Comparison of ENCODE assay signal across 15 mouse cellular contexts in genomic region chr10:117040355-117040754, GRCm38 (mm10). TPM values are rescaled to one million over a fixed set of nuclear protein-coding genes. Genes with fewer than 3 reads are reported as not detected.
DNase-seq lines count a peak whose midpoint lies in the region; ATAC-seq and TF ChIP-seq lines count a peak whose summit lies in the region.
"Had no signal": no experiment of that assay in that cellular context is flagged by ENCODE, and none has a peak within 500 bp of the region (broad histone marks: within the 10 kb centered on the region; RNA-seq: fewer than 3 reads in every experiment).

No protein-coding gene starts in this region.

- WGBS in heart, adult 2 months = 68% methylated on average over 6 of the region's 6 CpGs
- WGBS in liver, postnatal 0 days (ENCODE audit: insufficient replicate concordance) = 66% methylated on average over 6 of the region's 6 CpGs
- 61% methylated on average over 6 of the region's 6 CpGs for WGBS in liver, embryonic 11.5 days

- TF ChIP-seq POLR2A in heart, adult 2 months (IDR thresholded peaks at IDR 0.05; ENCODE audit: insufficient read depth, low read depth, low read length) = no peak

- no peaks in the 10 kb centered on the region for H3K36me3 ChIP-seq in heart, adult 2 months (ENCODE audit: control insufficient read depth, insufficient read depth, low read length)
- no peaks in the 10 kb centered on the region for H3K36me3 ChIP-seq in liver, postnatal 0 days (replicated peaks; ENCODE audit: insufficient read depth, low read length)
- H3K36me3 ChIP-seq in liver, embryonic 11.5 days (ENCODE audit: control insufficient read depth, insufficient read depth, low read length) = no peaks in the 10 kb centered on the region
- no peaks in the 10 kb centered on the region for H3K36me3 ChIP-seq in E14TG2a.4 (ENCODE audit: insufficient read depth, low read length)
- H3K36me3 ChIP-seq: embryonic facial prominence, embryonic 15.5 days; hindbrain, embryonic 13.5 days; liver, embryonic 15.5 days had no signal

- no peak for TF ChIP-seq EP300 in heart, adult 2 months (IDR thresholded peaks at IDR 0.05; ENCODE audit: insufficient read depth, low read depth, low read length)
- TF ChIP-seq EP300 in liver, postnatal 0 days (IDR thresholded peaks at IDR 0.05; ENCODE audit: low read depth) = no peak

- no peak overlapping the region for H3K4me3 ChIP-seq in heart, adult 2 months
- no peak overlapping the region for H3K4me3 ChIP-seq in liver, postnatal 0 days (ENCODE audit: low read depth, low read length)
- no peak overlapping the region for H3K4me3 ChIP-seq in liver, embryonic 11.5 days (ENCODE audit: low read depth, low read length)
- no peak overlapping the region for H3K4me3 ChIP-seq in E14TG2a.4 (replicated peaks; ENCODE audit: low read length)
- H3K4me3 ChIP-seq: embryonic facial prominence, embryonic 15.5 days; hindbrain, embryonic 13.5 days; liver, embryonic 15.5 days; myocyte had no signal

- TF ChIP-seq CTCF in heart, adult 2 months (IDR thresholded peaks at IDR 0.05) = peak; percentile 51
- TF ChIP-seq CTCF in liver, postnatal 0 days (IDR thresholded peaks at IDR 0.05; ENCODE audit: low read depth) = peak; percentile 42; the same call in 1 of the 2 replicates
- TF ChIP-seq CTCF in E14TG2a.4 (conservative IDR thresholded peaks at IDR 0.05; ENCODE audit: low read length) = 0 out of 2 replicates have a peak, but pooled peaks have one; percentile 9

- intact Hi-C loops in heart, adult 2 months (cut with DNase I) = loop anchor here (5.0 kb wide), 1 partner anchor 43 kb away; no protein-coding TSS in a partner anchor

- no peak overlapping the region for H3K9ac ChIP-seq in heart, adult 2 months (ENCODE audit: low read depth, low read length)
- no peak overlapping the region for H3K9ac ChIP-seq in liver, postnatal 0 days (replicated peaks)
- H3K9ac ChIP-seq in liver, embryonic 11.5 days (ENCODE audit: low read depth, low read length) = no peak overlapping the region
- H3K9ac ChIP-seq: embryonic facial prominence, embryonic 15.5 days; hindbrain, embryonic 13.5 days; liver, embryonic 15.5 days had no signal

- peaks cover 2% of the 10 kb centered on the region for H3K4me1 ChIP-seq in heart, adult 2 months (ENCODE audit: control insufficient read depth, insufficient read depth, low read length)
- no peaks in the 10 kb centered on the region for H3K4me1 ChIP-seq in liver, postnatal 0 days (ENCODE audit: insufficient read depth)
- H3K4me1 ChIP-seq in liver, embryonic 11.5 days (replicated peaks; ENCODE audit: control insufficient read depth, insufficient read depth, low read length) = peaks cover 8% of the 10 kb centered on the region
- H3K4me1 ChIP-seq in E14TG2a.4 (replicated peaks; ENCODE audit: low read depth, low read length) = peaks cover 37% of the 10 kb centered on the region

- H3K9me3 ChIP-seq in liver, postnatal 0 days (ENCODE audit: low read length) = no peaks in the 10 kb centered on the region
- no peaks in the 10 kb centered on the region for H3K9me3 ChIP-seq in liver, embryonic 11.5 days (ENCODE audit: control insufficient read depth, low read length)
- H3K9me3 ChIP-seq in E14TG2a.4 (ENCODE audit: low read length) = no peaks in the 10 kb centered on the region
- H3K9me3 ChIP-seq: embryonic facial prominence, embryonic 15.5 days; hindbrain, embryonic 13.5 days; liver, embryonic 15.5 days had no signal

- DNase-seq in heart, adult 2 months = no peak
- DNase-seq in heart, adult 9 months (ENCODE audit: low spot score in 2 of 2) = no peak
- no peak for DNase-seq in liver, postnatal 0 days
- no peak for DNase-seq in liver, embryonic 11.5 days (ENCODE audit: low spot score)
- DNase-seq in gastrocnemius, postnatal 10 days = no peak
- DNase-seq: gastrocnemius, postnatal 14 days; thymus, postnatal 25 days had no signal

- H3K4me2 ChIP-seq in liver, postnatal 0 days (ENCODE audit: low read depth, low read length) = no peak overlapping the region
- no peak overlapping the region for H3K4me2 ChIP-seq in liver, embryonic 11.5 days
- H3K4me2 ChIP-seq: embryonic facial prominence, embryonic 15.5 days; hindbrain, embryonic 13.5 days; liver, embryonic 15.5 days had no signal

- H3K27me3 ChIP-seq in heart, adult 2 months (ENCODE audit: control insufficient read depth, insufficient read depth, low read length) = no peaks in the 10 kb centered on the region
- no peaks in the 10 kb centered on the region for H3K27me3 ChIP-seq in liver, postnatal 0 days (ENCODE audit: insufficient read depth, low read length)
- 0 out of 2 replicates have a peak, but pooled peaks cover 2% of the 10 kb centered on the region for H3K27me3 ChIP-seq in liver, embryonic 11.5 days (replicated peaks; ENCODE audit: control insufficient read depth, insufficient read depth, low read length)
- H3K27me3 ChIP-seq in E14TG2a.4 (ENCODE audit: insufficient read depth, low read length) = peaks cover 12% of the 10 kb centered on the region
- H3K27me3 ChIP-seq: embryonic facial prominence, embryonic 15.5 days; hindbrain, embryonic 13.5 days had no signal

- H3K27ac ChIP-seq in heart, adult 2 months = no peak overlapping the region
- no peak overlapping the region for H3K27ac ChIP-seq in liver, postnatal 0 days (ENCODE audit: low read depth)
- H3K27ac ChIP-seq in liver, embryonic 11.5 days (ENCODE audit: low read depth, low read length) = no peak overlapping the region
- H3K27ac ChIP-seq: embryonic facial prominence, embryonic 15.5 days; hindbrain, embryonic 13.5 days; liver, embryonic 15.5 days had no signal

- no peaks in the 10 kb centered on the region for H3K79me2 ChIP-seq in heart, adult 2 months (replicated peaks; ENCODE audit: control insufficient read depth, insufficient read depth, low read length)

- no peak for ATAC-seq in liver, postnatal 0 days
- ATAC-seq in liver, embryonic 11.5 days (replicated peaks; ENCODE audit: low FRiP score) = no peak
- ATAC-seq in common myeloid progenitor, adult 5-6 weeks (replicated peaks; ENCODE audit: low read depth, poor library complexity, severe bottlenecking) = 0 out of 2 replicates have a peak, but pooled peaks have one; percentile 52
- no peak for ATAC-seq in megakaryocyte, adult 5-6 weeks (ENCODE audit: poor library complexity, severe bottlenecking)

RNA-seq across cellular contexts. Expression of gene Lrrc10, which starts 4.8 kb away (rescaled TPM):
- total RNA-seq in heart, adult 2 months (2021) = 100 to 1,000 TPM; 148 to 208 TPM
- 266 and 368 TPM in 2 replicates for polyA plus RNA-seq in heart, adult 2 months (2012; rRNA removed)
- not detected in 2 replicates for polyA plus RNA-seq in liver, postnatal 0 days (2015; fragmentation: Nextera tagmentation; extraction: Ambion mirVana)
- 0.21 and 0.23 TPM in 2 replicates for polyA plus RNA-seq in liver, embryonic 11.5 days (2014; fragmentation: Nextera tagmentation; extraction: Ambion mirVana)
- total RNA-seq in common myeloid progenitor, adult 5-6 weeks (2017) = not detected in 2 replicates
- not detected in 2 replicates for total RNA-seq in megakaryocyte, adult 5-6 weeks (2015)
- total RNA-seq in megakaryocyte, adult 5-6 weeks (2017) = not detected in 2 replicates
- not detected for total RNA-seq in gastrocnemius, postnatal 10 days (2021)
- total RNA-seq: gastrocnemius, postnatal 14 days had no signal
- polyA plus RNA-seq: hindbrain, embryonic 13.5 days; liver, embryonic 15.5 days; myocyte; small intestine, adult 2 months had no signal

RNA-seq across cellular contexts. Expression of gene Cct2, which starts 23.3 kb away (rescaled TPM):
- 100 to 1,000 TPM; 123 to 129 TPM for total RNA-seq in heart, adult 2 months (2021)
- polyA plus RNA-seq in heart, adult 2 months (2012; rRNA removed) = 50.4 and 93.0 TPM in 2 replicates
- polyA plus RNA-seq in liver, postnatal 0 days (2015; fragmentation: Nextera tagmentation; extraction: Ambion mirVana) = 101 and 105 TPM in 2 replicates
- polyA plus RNA-seq in liver, embryonic 11.5 days (2014; fragmentation: Nextera tagmentation; extraction: Ambion mirVana) = 414 and 416 TPM in 2 replicates
- 664 and 671 TPM in 2 replicates for total RNA-seq in common myeloid progenitor, adult 5-6 weeks (2017)
- total RNA-seq in megakaryocyte, adult 5-6 weeks (2015) = 265 and 283 TPM in 2 replicates
- total RNA-seq in megakaryocyte, adult 5-6 weeks (2017) = 250 and 266 TPM in 2 replicates
- total RNA-seq in gastrocnemius, postnatal 10 days (2021) = 100 to 1,000 TPM; 172 to 175 TPM

RNA-seq across cellular contexts. Expression of gene Best3, which starts 54.2 kb away (rescaled TPM):
- total RNA-seq in heart, adult 2 months (2021) = 1 to 10 TPM; 5.8 to 5.9 TPM
- polyA plus RNA-seq in heart, adult 2 months (2012; rRNA removed) = 3.2 and 6.7 TPM in 2 replicates
- polyA plus RNA-seq in liver, postnatal 0 days (2015; fragmentation: Nextera tagmentation; extraction: Ambion mirVana) = 0.08 TPM in 1 of 2 replicates, not detected in the other
- polyA plus RNA-seq in liver, embryonic 11.5 days (2014; fragmentation: Nextera tagmentation; extraction: Ambion mirVana) = 0.06 TPM in 1 of 2 replicates, not detected in the other
- not detected in 2 replicates for total RNA-seq in common myeloid progenitor, adult 5-6 weeks (2017)
- not detected in 2 replicates for total RNA-seq in megakaryocyte, adult 5-6 weeks (2015)
- total RNA-seq in megakaryocyte, adult 5-6 weeks (2017) = not detected in 2 replicates
- total RNA-seq in gastrocnemius, postnatal 10 days (2021) = 1 to 10 TPM; 5.6 to 7.6 TPM

Comparison
In these comparisons a context has a peak if more than half of its experiments do, and no peak if none do; other contexts are left out.
1. RNA of gene Lrrc10, which starts 4.8 kb away (total RNA-seq): 148 to 208 TPM in heart, adult 2 months; not detected in gastrocnemius, postnatal 10 days, not detected in common myeloid progenitor, adult 5-6 weeks and not detected in megakaryocyte, adult 5-6 weeks; every median in the first group is over 100 times any median in the second.
2. Peak in every context shown above with its lines, with median percentiles within 50 percentile points of each other: CTCF ChIP-seq.